Mouse (Mus musculus) midbrain, embryonic 11.5 days (tissue): ENCODE data around the gene Slc35f6. TPM values are rescaled to one million over a fixed set of nuclear protein-coding genes. Genes with fewer than 3 reads are reported as not detected.
"Not testable (repeated sequence)": the region's sequence is repeated elsewhere in the genome, so short reads cannot be mapped to it uniquely, and the experiment has no call there.

ENCODE experiments used
- ATAC-seq: fragments of 200-750 bp; cut with Nextera tagmentation; 2 replicates; pipeline ENCODE4 v1.8.0; 2017; ENCODE audit warnings: moderate TSS enrichment, moderate library complexity; ENCODE audit not compliant: low FRiP score
- DNase-seq: peaks from one replicate; pipeline ENCODE4 v3.0.0; 2015; ENCODE audit warnings: low spot score; ENCODE audit errors: missing footprints
- H3K27ac ChIP-seq: fragments of 300-500 bp; sonication (generic); 2 replicates; pipeline ENCODE4 v1.5.1; 2014; ENCODE audit warnings: low read depth, low read length
- H3K27me3 ChIP-seq: fragments of 300-500 bp; sonication (generic); 2 replicates; pipeline ENCODE4 v1.6.1; 2014; ENCODE audit warnings: mild to moderate bottlenecking, low read length, moderate library complexity, mixed read lengths; ENCODE audit not compliant: control insufficient read depth, insufficient read depth
- H3K36me3 ChIP-seq: fragments of 300-500 bp; sonication (generic); 2 replicates; pipeline ENCODE4 v1.6.1; 2014; ENCODE audit warnings: mild to moderate bottlenecking, low read length, moderate library complexity, mixed read lengths; ENCODE audit not compliant: control insufficient read depth, insufficient read depth
- H3K4me1 ChIP-seq: fragments of 300-500 bp; sonication (generic); 2 replicates; pipeline ENCODE4 v1.6.1; 2014; ENCODE audit warnings: low read length; ENCODE audit not compliant: control insufficient read depth, insufficient read depth
- H3K4me2 ChIP-seq: fragments of 300-500 bp; sonication (generic); 2 replicates; pipeline ENCODE4 v1.6.1; 2014; ENCODE audit warnings: mild to moderate bottlenecking, moderate library complexity
- H3K4me3 ChIP-seq: fragments of 300-500 bp; sonication (generic); 2 replicates; pipeline ENCODE4 v1.5.1; 2014; ENCODE audit warnings: low read depth, low read length
- H3K9ac ChIP-seq: fragments of 300-500 bp; sonication (generic); 2 replicates; pipeline ENCODE4 v1.6.1; 2014; ENCODE audit warnings: low read length
- H3K9me3 ChIP-seq: fragments of 300-500 bp; sonication (generic); 2 replicates; pipeline ENCODE4 v1.6.1; 2016; ENCODE audit warnings: low read length; ENCODE audit not compliant: control insufficient read depth
- WGBS: fragments of 180-500 bp; shearing (Covaris S2); extraction: QIAGEN DNeasy Blood & Tissue Kit; methylation state at CpG from one replicate; pipeline ENCODE4 v1.1.7; 2014; 5-methylcytosine and 5-hydroxymethylcytosine counted together
- polyA plus RNA-seq: library from polyadenylated mRNA; unstranded; fragments of >200 nt; fragmentation: Nextera tagmentation; extraction: Ambion mirVana; gene quantifications from 2 replicates; pipeline ENCODE4 v1.2.1, GENCODE M21; 2014

Slc35f6 gene
- polyA plus RNA-seq, 1 experiment from 2014 or later: 28.4 TPM

GRCm38 (mm10) chr5:30667686-30668085 is 20.0 kb downstream of the Slc35f6 start:
- Histone ChIP-seq H3K36me3 (peaks cover 9% of the 10 kb centered on the region), H3K9ac (peak overlapping the region; percentile 89), H3K27me3 (no peaks in the 10 kb centered on the region), H3K9me3 (no peaks in the 10 kb centered on the region), H3K4me2 (peak overlapping the region; percentile 63), H3K4me3 (peak overlapping the region; percentile 81), H3K27ac (no peak overlapping the region), H3K4me1 (peaks cover 12% of the 10 kb centered on the region)
- DNase-seq (no peak), ATAC-seq (no peak)
- WGBS: 6% methylated on average over 3 of the region's 3 CpGs

DNA sequence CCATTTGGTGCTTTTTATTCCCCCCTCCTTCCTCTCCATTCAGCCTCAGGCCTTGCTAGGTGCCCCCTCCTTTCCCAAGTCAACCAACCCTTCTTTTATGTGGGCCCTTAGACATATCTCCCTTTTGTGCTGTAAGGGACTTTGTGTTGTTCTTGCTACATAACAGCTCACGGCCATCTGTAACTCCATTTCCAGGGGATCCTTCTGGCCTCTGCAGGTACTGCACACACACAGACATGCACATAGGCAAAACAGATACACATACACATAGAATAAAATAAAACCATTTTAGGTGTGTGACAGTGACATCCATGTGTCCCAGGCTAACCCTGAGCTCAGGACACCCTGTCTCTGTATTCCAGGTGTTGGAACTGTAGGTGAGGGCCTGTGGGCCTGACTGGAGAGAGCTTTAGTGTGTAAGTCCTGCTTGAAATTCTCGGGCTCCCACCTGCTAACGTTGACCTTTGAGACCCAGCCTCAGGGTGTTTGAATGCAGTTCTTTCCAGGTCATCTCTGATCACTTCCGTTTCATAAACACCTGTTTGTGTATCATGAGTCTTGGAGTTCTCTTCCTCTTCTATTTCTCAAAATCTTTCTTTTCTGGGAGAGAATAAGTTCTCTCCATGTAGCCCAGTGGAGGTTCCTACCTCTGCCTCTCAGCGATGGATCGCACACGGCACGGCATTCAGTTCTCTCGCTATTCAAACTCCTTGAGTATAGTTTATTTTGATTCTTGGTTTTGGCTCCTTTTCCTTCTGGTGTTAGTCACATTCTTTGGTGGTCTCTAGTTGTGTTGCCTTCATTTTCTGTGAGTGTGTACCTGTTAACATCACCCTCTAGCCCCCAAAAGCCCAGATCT is 21.1 kb downstream of the Slc35f6 start:
- Histone ChIP-seq H3K4me2 (no peak overlapping the region), H3K4me1 (peaks cover 12% of the 10 kb centered on the region), H3K4me3 (no peak overlapping the region), H3K9me3 (no peaks in the 10 kb centered on the region), H3K9ac (no peak overlapping the region), H3K36me3 (peaks cover 20% of the 10 kb centered on the region), H3K27ac (no peak overlapping the region), H3K27me3 (no peaks in the 10 kb centered on the region)
- DNase-seq (no peak), ATAC-seq (no peak)
- WGBS: 95% methylated on average over 9 of the region's 9 CpGs

GRCm38 (mm10) chr5:30669496-30669830 is 21.7 kb downstream of the Slc35f6 start:
- Histone ChIP-seq H3K9me3 (no peaks in the 10 kb centered on the region), H3K36me3 (peaks cover 25% of the 10 kb centered on the region), H3K4me1 (peaks cover 12% of the 10 kb centered on the region), H3K27ac (no peak overlapping the region), H3K4me3 (no peak overlapping the region), H3K4me2 (no peak overlapping the region), H3K9ac (no peak overlapping the region), H3K27me3 (no peaks in the 10 kb centered on the region)
- ATAC-seq (no peak), DNase-seq (no peak)
- WGBS: 96% methylated on average over 3 of the region's 3 CpGs

DNA sequence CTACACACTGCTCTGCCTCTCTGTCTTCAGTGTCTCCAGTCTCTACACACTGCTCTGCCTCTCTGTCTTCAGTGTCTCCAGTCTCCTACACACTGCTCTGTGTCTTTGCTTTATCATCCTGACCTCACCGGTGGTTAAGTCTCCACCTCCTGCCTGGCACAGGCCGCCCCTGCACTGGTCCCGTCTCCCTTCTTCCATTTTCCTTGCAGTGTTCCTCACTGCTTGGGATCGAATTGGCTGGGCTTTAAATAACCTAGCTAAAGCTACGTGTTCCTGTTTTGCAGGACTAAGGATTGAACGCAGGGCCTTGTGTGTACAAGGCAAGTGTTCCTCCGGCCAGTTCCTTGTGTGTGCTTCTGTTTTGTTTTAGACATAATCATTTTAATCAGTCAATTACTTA is 22.4 kb downstream of the Slc35f6 start:
- Histone ChIP-seq H3K9me3 (no peaks in the 10 kb centered on the region), H3K4me2 (no peak overlapping the region), H3K27ac (no peak overlapping the region), H3K36me3 (peaks cover 28% of the 10 kb centered on the region), H3K9ac (no peak overlapping the region), H3K4me1 (peaks cover 12% of the 10 kb centered on the region), H3K4me3 (no peak overlapping the region), H3K27me3 (no peaks in the 10 kb centered on the region)
- 92% methylated on average over 7 of the region's 7 CpGs for WGBS
- no peak for DNase-seq
- ATAC-seq: no peak

DNA sequence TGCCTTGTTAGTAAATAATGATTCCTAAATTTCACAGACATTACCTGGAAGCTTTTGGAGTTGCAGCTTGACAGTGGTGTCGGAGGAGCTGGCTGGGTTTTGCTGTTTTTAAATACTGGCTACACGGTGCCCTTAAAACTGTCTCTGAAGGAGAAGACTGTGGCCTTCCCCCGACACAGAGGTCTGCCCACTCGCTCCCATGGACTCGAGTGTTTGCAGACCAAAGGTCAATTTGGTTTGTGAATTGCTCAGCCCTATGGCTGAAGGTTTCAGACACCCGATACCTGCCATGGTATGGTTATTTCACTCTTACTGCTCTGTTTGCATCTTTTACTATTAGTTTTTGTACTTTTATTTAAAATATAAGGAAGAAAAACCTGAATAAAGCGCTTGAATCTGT is 26.3 kb downstream of the Slc35f6 start:
- H3K9ac ChIP-seq: no peak overlapping the region
- ATAC-seq (no peak), DNase-seq (no peak)
- H3K27me3 ChIP-seq: no peaks in the 10 kb centered on the region
- 85% methylated on average over 7 of the region's 7 CpGs for WGBS
- H3K27ac ChIP-seq: no peak overlapping the region
- peaks cover 2% of the 10 kb centered on the region for H3K4me1 ChIP-seq
- H3K4me2 ChIP-seq: no peak overlapping the region
- H3K4me3 ChIP-seq: no peak overlapping the region
- H3K9me3 ChIP-seq: no peaks in the 10 kb centered on the region
- H3K36me3 ChIP-seq: peaks cover 33% of the 10 kb centered on the region

DNA sequence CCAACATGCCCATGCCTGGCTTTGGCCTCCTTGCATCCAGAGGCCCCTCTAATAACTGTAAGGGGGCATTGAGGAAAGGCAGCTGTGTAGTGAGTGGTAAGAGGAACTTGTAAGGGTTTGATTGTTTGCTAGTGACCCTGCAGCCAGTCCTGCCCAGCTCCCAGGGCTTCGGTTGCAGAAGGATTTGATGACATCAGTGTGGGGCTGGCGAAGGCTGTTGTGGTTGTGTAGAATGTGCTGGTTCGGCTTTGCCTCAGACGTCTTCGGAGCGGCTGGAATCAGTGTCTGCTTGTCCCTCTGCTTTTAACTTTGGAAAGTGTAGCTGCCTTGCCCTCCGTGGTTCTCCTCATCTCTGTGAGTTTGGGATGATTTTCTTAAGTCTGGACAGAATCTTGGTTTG is 29.1 kb downstream of the Slc35f6 start:
- Histone ChIP-seq H3K27ac (no peak overlapping the region), H3K36me3 (peaks cover 28% of the 10 kb centered on the region), H3K9me3 (no peaks in the 10 kb centered on the region), H3K4me2 (no peak overlapping the region), H3K9ac (no peak overlapping the region), H3K27me3 (no peaks in the 10 kb centered on the region), H3K4me1 (no peaks in the 10 kb centered on the region), H3K4me3 (no peak overlapping the region)
- ATAC-seq: no peak
- no peak for DNase-seq
- 88% methylated on average over 7 of the region's 7 CpGs for whole genome bisulfite sequencing

GRCm38 (mm10) chr5:30678069-30678468 is 30.3 kb downstream of the Slc35f6 start:
- ATAC-seq, H3K4me1 ChIP-seq, H3K9me3 ChIP-seq, H3K27ac ChIP-seq, H3K27me3 ChIP-seq, DNase-seq, H3K4me3 ChIP-seq, H3K9ac ChIP-seq, H3K4me2 ChIP-seq: not testable (repeated sequence)
- WGBS: 91% methylated on average over 3 of the region's 3 CpGs
- H3K36me3 ChIP-seq: peaks cover 20% of the 10 kb centered on the region

DNA sequence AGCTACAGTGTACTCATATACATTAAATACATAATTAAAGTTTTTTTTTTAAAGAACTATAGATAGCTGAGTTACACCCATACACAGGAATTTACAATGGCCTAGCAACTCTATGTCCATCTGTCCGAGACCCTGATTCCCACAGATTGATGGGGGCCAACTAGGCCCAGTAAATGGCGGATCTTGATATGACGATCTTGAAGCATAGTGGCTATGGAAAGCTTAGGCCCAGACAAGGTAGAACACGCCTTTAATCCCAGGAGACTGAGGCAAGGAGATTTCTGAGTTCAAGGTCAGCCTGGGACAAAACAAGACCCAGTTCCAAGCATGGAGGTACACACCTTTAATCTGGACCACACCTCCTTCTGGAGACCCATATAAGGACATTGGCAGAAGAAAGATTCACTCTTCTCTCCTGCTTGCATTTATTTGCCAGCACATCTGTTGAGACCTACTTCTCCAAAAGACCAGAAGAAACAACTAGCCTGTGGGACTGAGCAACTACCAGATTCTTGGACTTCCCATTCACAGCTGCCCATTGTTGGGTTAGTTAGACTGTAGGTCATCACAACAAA is 31.1 kb downstream of the Slc35f6 start:
- peaks cover 13% of the 10 kb centered on the region; the same call in 1 of the 2 replicates for H3K36me3 ChIP-seq
- DNase-seq: peak; percentile 49
- H3K4me2 ChIP-seq: no peak overlapping the region
- H3K27ac ChIP-seq: no peak overlapping the region
- H3K27me3 ChIP-seq: no peaks in the 10 kb centered on the region
- H3K4me3 ChIP-seq: no peak overlapping the region
- no peaks in the 10 kb centered on the region for H3K9me3 ChIP-seq
- WGBS: 96% methylated on average over 4 of the region's 4 CpGs
- H3K9ac ChIP-seq: no peak overlapping the region
- no peak for ATAC-seq
- no peaks in the 10 kb centered on the region for H3K4me1 ChIP-seq

DNA sequence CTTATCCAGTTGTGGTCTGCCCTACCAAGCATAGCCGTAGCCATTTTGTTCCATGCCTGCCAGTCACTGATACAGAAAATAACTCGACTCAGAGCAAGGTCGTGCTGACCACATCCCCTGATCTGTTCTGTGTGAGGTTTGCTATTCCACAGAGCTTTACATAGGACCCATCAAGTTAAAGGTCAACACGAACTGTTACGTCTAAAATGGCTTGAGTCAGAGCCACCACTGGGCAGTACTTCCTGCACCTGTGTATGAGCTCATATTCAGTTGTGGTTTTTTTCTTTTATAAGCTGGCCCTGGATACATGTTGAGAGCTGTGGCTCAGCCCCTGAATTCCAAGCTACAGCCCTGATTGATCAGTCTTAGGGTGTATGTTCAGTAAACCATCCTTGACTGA is 31.9 kb downstream of the Slc35f6 start:
- Histone ChIP-seq H3K27me3 (no peaks in the 10 kb centered on the region), H3K4me3 (no peak overlapping the region), H3K9me3 (no peaks in the 10 kb centered on the region), H3K27ac (no peak overlapping the region), H3K4me1 (no peaks in the 10 kb centered on the region), H3K4me2 (no peak overlapping the region), H3K9ac (no peak overlapping the region), H3K36me3 (peaks cover 8% of the 10 kb centered on the region; the same call in 1 of the 2 replicates)
- ATAC-seq (no peak), DNase-seq (peak; percentile 31)
- 86% methylated on average over 5 of the region's 5 CpGs for WGBS
